Mouse (Mus musculus) adrenal gland, adult 18-20 months (tissue): ENCODE results near the gene Ern1. TPM values are rescaled to one million over a fixed set of nuclear protein-coding genes. Genes with fewer than 3 reads are reported as not detected.
"Not testable (repeated sequence)": the region's sequence is repeated elsewhere in the genome, so short reads cannot be mapped to it uniquely, and the experiment has no call there.

ENCODE experiments used
- DNase-seq, 2 experiments: peaks; one replicate each; pipeline ENCODE4 v3.0.0; 2021 to 2022; ENCODE audit warnings: low spot score in 2 of 2
- total RNA-seq, 2 experiments: library from RNA; stranded (reverse); gene quantifications; 1 replicate in 1 of 2; 2 replicates in 1 of 2; pipeline ENCODE4 v1.2.3; 2021

Ern1 gene
- total RNA-seq, 2 experiments from 2014 or later: 74.1 to 154 TPM

DNA sequence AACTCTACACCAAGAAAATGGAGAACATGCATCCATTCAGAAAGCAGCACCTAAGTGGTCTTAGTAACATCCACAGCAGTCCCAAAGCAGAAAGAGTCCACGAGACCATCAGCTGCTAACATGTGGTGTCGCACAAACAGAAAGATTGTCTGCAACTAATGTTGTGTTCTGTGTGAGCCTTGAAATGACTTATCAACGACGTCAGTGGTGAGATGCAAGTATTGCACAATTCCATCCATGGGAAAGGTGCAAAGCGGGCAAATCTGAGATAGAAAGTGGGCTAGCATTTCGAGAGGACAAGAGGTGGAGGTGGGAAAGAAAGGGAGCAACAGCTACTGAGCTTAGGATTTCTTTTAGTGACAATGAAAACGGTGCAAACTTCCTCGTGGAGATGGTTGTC, 4.8 kb downstream of the Ern1 start:
- DNase-seq: no peak

DNA sequence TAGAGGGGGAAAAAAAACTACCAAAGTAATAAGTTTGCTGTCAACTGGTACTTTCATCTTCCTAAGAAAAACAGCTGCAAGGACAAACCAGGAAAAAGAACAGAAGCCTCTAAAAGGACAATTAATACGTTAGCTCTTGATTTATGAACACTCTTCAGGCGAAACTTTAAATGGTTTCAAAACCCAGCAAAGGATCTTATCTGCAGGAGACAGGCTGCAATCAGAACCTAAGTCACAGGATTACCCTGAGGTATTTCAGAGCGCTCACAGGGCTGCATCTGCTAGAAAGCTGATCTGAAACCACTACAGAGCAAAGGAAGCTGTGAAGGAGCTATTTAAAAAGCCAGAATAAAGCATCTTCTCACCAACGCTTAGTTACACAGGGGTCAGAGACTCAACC, 6.0 kb downstream of the Ern1 start:
- DNase-seq: no peak

DNA sequence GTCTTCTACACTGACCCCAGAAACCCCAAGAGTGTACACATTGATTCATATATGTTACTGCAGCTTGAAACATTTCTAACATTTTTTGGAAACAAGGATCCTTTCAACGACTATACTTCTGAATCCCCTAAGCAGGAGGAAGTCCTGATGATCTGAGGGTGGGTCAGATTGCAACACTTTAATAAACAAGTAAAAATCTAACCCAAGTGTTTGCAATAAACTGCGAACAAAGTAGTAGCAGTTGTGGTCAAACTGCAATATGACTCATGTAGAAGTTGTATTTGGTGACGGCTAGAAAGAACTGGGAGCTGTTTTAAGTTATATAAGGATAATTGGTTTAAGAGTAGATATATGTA, 7.1 kb downstream of the Ern1 start:
- no peak for DNase-seq

DNA sequence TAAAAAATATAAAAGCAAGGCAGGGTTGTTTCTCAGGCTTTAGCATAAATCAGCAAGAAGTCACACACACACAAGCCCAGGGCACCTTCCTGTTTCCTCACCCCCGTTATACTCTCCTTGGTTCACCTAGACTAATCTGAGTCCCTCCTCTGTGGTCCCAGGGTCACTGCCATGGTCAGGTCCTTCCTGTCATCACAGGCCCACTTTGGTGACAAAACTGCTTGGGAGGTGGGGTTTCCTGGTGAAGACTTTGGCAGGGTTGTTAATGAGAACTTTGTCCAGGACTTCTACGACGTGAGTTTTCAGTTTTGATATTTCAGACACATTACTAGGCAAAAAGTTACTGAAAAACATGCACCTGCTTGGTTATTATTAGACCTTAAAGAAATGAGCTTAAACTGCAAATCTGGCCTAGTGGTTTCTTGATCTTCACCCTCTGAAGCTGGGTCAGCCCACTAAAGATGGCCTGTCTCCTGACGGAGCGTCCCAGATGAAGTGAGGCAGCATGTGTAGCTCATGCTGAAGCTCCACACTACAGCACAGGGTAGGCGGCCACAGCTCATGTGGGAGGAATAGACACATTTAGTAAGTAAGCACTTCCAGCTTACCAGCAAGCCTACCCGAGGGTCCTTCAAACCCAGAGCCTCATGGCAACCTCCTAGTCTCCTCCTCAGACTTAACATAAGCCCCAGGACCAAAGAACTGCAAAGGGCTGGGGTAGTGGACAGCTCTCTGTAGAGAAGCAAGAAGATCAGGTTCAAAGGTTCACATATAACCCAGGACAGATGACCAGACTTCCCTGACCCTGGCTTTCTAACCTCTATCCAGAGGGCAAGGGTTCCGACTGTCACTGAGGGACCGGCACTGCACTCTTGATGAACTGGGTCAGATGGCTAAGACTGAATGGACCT, 7.8 kb downstream of the Ern1 start:
- no peak for DNase-seq

DNA sequence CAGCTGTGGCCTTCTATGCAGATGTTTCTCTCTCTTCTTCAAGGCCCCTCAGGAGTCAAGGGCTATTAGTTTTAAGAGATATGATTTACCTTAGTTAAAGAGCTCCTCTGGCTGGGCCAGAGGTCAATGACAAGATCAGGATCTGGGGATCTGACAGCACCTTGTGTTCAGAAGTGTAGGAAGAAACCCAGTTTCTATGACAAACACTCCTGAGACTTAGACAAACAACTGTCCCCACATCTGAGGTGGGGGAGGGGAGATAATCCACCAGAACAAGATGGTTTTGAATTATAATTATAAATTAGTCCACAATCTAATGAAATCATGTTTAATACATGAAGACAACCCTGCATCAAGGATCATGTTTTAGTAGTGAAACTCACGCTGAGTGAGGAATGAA, 8.9 kb downstream of the Ern1 start:
- no peak for DNase-seq

DNA sequence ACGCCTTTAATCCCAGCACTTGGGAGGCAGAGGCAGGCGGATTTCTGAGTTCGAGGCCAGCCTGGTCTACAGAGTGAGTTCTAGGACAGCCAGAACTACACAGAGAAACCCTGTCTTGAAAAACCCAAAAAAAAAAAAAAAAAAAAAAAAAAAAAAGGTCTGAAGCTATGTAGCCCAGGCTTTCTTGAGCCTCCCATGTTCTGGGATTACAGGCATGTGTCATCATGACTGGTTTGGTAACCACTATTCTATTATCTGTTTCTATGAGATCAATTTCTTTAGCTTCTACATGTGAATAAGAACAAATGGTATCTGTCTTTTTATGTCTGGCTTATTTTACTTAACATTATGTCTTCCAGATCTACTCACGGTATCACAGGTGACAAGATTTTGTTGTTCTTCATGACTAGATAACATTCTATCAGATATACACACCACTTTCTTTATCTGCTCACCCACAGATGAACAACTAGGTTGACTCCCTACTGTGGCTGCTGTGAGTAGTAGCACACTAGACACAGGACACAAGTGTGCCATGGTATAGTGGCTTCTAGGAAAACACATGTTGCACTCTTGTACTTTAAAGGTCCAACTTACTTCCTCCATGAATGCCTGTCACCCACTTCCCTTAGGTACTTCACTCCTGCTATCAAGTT, 10.0 kb downstream of the Ern1 start:
- DNase-seq: no peak

DNA sequence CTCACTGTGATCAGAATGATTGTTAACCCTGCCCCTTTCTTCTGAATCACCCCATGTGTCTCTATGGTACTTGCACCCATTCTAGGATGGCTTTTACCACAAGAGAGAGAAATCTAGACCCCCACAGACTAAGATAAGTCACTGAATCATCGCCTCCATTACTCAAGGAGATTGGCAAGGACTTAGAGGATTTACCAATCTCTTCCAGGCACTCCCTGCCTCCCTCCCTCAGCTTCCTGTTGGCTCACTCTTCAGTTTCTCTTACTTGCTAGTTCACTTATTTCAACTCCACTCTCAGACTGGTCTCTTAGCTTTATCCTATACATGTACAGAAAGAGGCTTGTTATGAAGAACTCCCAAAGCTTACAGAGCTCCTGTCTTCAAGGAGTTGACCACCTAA, 12.3 kb downstream of the Ern1 start:
- no peak for DNase-seq

DNA sequence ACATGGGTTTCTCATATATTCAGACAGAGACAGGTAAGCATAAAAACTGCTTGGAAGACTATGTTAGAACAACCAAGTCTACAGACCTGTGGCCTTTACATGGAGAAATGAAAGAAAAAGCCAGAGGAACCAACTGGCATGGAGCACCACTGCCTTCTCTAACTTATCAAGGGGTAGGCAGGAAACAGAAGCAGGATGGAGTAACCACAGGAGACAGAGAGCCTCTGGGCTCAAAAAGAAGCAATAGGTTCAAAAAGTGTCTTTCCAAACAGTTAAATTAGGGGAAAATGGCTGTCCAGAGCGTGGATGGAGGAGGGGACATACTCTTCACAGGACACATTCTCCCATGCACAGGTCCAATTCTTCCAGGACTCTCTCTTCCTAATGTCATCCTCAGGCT, 16.0 kb downstream of the Ern1 start:
- DNase-seq: no peak

DNA sequence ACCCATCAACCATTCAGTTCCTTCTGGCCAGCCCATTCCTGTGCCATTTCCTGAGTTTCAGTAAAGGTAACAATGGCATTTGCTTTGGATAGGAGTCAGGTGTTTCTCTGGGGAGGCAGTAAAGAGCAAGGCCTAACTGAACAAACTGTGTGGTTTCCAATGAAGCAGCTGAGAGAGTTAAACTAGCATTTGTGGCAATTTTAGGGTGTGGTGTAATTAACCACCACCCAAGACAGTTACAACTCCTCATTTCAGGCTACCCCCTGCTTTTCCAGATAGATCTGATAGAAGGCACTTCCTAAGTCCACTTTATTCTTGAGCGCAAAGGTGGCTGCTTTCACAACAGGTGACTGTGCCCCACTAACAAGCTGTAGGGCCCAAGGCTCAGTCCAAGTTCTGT, 19.1 kb downstream of the Ern1 start:
- no peak for DNase-seq

DNA sequence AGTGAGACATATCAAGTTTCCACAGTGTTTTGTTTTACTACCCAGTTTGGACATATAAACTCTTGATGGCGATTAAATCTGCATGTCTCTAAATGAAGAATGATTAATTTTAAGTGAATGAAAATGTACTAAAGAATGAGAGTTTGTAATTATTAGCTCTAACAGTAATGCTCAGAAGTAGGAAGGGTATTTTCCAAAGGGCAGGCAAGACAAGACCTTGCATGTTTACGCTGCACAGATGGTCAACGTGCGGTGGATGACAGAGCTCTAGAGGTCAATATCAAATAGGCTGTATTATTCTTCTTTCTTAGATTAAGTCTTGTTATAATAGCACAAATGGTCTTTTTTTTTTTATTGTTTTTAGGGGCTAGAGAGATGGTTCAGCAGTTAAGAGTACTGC, 21.7 kb downstream of the Ern1 start:
- no peak for DNase-seq

DNA sequence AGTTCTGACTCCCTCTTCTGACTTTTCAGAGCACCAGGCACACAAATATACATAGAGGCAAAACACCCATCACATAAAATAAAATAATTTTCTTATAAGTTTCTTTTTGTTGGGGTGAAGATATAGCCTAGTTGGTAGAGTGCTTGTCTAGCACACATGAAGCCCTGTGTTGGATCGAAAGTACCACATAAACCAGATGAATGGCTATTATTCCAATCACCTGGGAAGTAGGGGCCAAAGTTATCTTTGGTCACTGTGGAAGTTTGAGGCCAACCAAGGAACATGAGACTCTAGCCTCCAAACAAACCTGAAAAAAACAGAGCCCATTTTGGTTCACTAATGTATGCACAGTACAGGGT, 22.1 kb downstream of the Ern1 start:
- DNase-seq: no peak

DNA sequence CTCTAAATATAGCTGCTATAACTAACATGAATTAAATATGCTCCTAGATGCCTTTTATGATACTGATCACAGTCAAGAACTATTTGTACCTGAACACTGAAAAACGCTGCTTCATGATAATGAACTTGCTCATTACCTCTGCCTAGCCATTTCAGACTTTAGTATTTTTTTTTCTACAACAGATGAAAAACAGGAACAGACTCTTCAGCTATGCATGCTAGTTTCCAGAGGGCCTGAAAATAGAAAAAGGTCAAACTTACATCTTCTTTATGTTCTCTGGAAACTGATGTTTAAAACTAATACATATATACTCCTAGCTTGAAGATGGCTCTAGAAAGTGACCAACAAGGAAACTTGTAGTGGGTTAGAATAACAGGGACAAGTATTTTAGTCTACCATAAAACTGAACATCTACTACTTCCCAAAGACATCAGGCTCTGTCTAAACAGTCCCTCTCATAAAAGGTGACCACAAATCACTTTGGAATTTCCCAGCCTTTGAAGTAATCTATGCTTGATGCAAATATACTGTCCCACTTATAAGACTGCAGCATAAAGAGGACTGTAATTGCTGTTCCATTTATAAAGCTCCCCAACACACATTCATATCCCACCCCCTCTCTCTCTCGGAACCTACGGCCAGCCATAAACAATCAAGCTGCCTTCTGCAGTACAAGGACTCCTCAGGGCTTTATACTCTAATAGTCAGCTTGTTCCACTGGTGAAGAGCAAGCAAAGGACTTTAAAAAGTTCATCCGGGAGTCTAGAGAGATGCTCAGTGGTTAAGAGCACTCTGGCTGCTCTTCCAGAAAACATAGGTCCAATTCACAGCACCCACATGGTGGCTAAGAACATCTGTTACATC, 22.7 kb downstream of the Ern1 start:
- no peak for DNase-seq

DNA sequence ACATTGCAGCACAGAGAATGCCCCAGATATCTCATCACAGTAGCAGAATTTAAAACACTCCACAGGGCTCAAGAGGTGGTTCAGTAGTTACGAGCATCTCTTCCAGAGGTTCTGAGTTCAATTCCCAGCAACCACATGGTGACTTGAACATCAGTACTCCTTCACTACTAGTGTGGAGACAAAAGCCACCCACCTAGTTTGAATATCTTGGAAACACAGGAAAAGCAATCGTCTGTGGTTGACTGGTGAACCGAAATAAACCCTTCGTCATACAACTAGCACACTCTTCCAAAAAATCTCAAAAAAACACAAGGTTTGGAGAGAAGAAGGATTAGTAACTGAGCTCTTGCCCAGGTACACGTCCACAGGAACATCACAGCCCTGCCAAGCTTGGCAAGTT, 23.8 kb downstream of the Ern1 start:
- DNase-seq: no peak

DNA sequence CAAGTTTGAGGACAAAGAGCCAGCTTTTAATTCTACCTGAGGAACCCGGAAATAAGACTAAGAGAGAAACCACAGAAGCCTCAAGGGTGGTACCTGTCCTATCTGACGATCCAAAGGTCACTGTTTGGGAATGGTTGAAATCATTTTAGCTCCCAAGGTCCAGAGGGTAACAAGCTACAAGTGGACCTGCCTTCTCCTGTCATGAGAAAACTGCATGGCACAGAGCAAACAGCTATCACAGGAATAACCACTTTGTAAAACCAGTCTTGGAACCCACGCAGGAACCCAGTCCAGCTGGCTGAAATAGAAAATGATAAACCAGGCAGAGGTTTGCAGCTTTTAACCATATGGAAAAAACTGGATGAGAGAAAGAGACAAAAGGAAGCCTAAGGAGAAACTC, 25.3 kb downstream of the Ern1 start:
- DNase-seq: no peak

DNA sequence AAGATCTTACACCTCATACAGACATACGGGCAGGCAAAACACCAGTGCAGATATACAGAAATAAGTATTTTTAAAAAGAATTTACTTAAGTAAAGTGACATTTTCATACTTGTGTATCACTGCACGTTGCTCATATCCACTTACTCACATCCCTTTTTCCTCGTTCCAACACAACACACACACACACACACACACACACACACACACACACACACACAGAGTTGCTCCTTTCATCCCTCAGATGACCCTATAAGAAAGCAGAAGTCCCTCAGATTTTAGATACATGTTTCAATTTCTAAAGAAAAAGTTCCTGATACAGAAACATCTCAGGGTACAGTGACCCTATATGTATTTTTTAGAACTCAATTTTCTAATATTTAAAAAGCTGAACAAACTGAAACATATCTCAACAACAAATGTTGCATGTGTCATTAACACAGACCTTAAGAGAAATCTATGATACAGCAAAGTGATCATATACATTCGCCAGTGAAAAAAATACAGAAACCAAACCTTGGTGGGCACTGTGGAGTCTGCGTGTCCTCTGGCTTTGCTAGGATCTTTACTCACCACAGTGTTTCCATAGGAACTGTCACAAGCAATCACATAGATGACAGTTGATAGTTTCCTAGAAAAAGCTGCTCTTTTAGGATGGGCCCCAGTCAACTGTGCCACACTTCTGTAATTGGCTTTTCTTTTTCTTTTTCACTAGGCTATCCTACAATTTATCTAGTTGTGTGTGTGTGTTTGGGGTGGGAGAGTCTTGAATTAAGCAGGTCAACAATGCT, 26.3 kb downstream of the Ern1 start:
- DNase-seq: no peak

DNA sequence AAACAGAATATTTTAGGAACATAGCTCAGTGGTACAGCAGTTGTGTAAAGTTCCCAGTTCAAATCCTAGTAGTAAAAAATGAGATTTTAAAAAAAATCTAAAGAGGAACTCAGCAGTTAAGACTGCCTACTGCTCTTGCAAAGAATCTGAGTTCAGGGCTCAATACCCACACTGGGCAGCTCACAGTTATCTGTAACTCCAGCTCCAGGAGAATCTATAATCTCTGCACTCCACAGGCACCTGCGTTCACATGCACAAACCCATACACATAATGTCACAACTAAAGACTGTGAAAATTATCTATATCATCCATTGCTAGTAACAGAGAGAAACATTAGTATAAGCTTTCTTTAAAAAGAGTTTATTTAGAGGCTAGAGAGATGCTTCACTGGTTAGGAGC, 27.0 kb downstream of the Ern1 start:
- DNase-seq: no peak

DNA sequence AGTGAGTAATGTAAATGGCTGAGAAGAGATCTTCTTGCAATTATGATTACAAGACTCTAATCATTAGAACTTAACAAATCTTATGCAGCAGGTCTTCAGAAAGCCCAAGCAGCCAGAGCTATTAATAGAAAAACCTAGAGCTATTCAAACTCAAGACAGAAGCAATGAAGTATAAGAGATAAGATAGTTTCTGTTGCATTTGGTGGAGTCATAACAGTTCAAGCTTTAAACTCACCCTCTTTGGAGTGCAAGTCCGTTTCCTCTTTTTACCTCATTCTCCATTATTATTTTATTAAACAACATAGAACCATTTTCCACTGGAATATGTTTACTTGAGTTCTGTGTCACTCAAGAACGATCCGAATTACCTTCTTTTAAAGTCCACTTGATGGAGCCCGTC, 29.1 kb downstream of the Ern1 start:
- DNase-seq: no peak

DNA sequence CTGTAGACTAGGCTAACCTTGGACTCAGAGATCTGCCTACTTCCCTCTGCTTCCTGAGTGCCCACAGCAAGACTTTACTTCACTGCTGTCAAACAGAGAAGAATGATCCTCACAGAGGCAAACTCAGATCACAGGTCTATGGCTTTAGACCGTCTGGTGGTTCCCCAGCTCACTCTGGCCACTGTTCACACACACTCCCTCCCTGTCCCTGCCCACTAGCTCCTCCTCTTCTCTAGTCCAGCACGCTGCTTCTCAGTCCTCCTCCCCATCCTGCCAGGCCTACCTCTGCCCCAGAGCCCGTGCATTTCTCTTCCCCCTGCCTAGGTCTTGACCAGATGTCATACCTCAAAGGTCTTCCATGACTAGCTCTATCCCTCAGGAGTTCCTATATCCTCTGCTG, 44.0 kb downstream of the Ern1 start:
- no peak for DNase-seq

DNA sequence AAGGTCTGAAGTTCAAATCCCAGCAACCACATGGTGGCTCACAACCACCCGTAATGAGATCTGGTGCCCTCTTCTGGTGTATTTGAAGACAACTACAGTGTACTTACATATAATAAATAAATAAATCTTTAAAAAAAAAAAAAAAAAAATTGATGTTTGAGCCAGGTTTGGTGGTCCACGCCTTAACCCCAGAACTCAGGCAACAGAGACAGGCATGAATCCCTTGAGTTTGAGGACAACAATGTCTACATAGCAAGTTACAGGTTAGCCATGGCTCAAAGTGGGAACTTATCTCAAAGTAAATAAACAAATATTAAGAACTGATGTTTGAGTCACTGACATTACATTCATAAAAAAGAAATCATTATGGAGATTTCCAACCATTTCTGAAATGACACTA, 45.1 kb downstream of the Ern1 start:
- not testable (repeated sequence) for DNase-seq

DNA sequence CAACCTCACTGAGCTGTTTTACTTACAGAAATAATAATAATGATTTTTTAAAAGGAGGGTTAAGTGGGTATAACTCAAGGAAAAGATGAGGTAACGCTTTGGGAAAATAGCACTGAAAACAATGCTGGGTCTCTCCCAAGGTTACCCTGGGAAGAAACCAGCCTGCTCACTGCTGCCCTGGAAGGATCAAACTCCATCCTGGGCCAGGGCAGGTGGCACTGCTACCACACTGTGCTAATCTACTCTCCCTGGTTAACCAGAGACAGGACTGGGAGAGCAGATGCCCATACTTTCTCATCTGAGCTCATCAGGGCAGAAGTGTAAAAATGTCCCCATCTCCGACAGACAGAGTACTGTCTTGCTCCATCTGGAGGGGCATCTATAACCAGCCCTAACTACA, 47.3 kb downstream of the Ern1 start:
- no peak for DNase-seq

DNA sequence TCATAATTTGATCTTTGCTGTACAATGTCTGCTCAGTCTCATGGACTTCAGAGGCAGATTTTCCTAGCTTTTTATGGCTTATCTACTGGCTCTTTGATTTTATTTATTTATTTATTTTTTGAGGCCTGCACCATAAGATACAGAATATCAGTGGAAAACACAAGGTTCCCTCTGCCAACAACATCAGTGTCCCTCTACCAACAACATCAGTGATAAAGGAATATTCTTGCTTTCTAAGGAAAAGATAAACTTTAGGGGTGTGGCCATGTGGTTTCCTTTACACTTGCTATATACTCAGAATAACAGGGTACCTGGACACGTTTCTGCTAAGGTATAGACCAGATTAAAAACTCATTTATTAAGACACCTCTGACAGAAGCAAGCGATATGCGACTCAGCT, 48.3 kb downstream of the Ern1 start:
- no peak for DNase-seq
